Mouse (Mus musculus) MEL (cell line): ENCODE results near the gene Slc16a14. TPM values are rescaled to one million over a fixed set of nuclear protein-coding genes. Genes with fewer than 3 reads are reported as not detected.

Experiments
- DNase-seq: peaks from one replicate; pipeline ENCODE4 v3.0.0; 2011; ENCODE audit warnings: low read depth, low spot score
- H3K27ac ChIP-seq: 2 replicates; pipeline ENCODE4 v1.5.1; 2012; ENCODE audit warnings: low read depth, mild to moderate bottlenecking, control low read depth, low read length, moderate library complexity; ENCODE audit not compliant: control insufficient read depth
- H3K27me3 ChIP-seq, 2 experiments: fragments of 150-350 bp in 1 of 2; sonication (generic) in 1 of 2; 2 replicates each; pipeline ENCODE4 v1.6.1; 2012; ENCODE audit warnings: low read length in 2 of 2, mild to moderate bottlenecking in 2 of 2, improper control_type of control experiment in 1 of 2, moderate library complexity in 1 of 2; ENCODE audit not compliant: insufficient read depth in 2 of 2, control insufficient read depth in 1 of 2
- H3K36me3 ChIP-seq, 2 experiments: 2 replicates each; pipeline ENCODE4 v1.6.1; 2012 to 2014; ENCODE audit warnings: low read length in 2 of 2, improper control_type of control experiment in 1 of 2, inconsistent platforms in 1 of 2, mild to moderate bottlenecking in 1 of 2; ENCODE audit not compliant: insufficient read depth in 2 of 2, control insufficient read depth in 1 of 2
- H3K4me1 ChIP-seq, 2 experiments: fragments of 150-350 bp in 1 of 2; sonication (generic) in 1 of 2; 2 replicates each; pipeline ENCODE4 v1.6.1; 2012; ENCODE audit warnings: low read length in 2 of 2, improper control_type of control experiment in 1 of 2, mild to moderate bottlenecking in 1 of 2; ENCODE audit not compliant: insufficient read depth in 2 of 2, control insufficient read depth in 1 of 2
- H3K4me3 ChIP-seq, 2 experiments: fragments of 150-350 bp in 1 of 2; sonication (generic) in 1 of 2; 2 replicates each; pipeline ENCODE4 v1.5.1; 2012; ENCODE audit warnings: low read depth in 2 of 2, low read length in 2 of 2, mild to moderate bottlenecking in 2 of 2, moderate library complexity in 2 of 2, control low read depth in 1 of 2, improper control_type of control experiment in 1 of 2; ENCODE audit not compliant: control insufficient read depth in 1 of 2, insufficient read depth in 1 of 2
- H3K79me2 ChIP-seq: 2 replicates; pipeline ENCODE4 v1.6.1; 2012; ENCODE audit warnings: mild to moderate bottlenecking, low read length, moderate library complexity; ENCODE audit not compliant: control insufficient read depth, poor library complexity, insufficient read depth
- H3K9ac ChIP-seq: 2 replicates; pipeline ENCODE4 v1.6.1; 2012; ENCODE audit warnings: low read depth, mild to moderate bottlenecking, control low read depth, low read length, moderate library complexity; ENCODE audit not compliant: control insufficient read depth, poor library complexity, severe bottlenecking
- H3K9me3 ChIP-seq: fragments of 150-350 bp; sonication (generic); replicated peaks from 2 replicates; pipeline ENCODE4 v1.6.1; 2012; ENCODE audit warnings: mild to moderate bottlenecking, low read length, improper control_type of control experiment, moderate library complexity; ENCODE audit not compliant: insufficient read depth
- BHLHE40 ChIP-seq: IDR thresholded peaks from 2 replicates; pipeline ENCODE4 v1.6.1; 2012; ENCODE audit warnings: low read depth, mild to moderate bottlenecking, inconsistent platforms, low read length, improper control_type of control experiment, borderline replicate concordance
- CTCF ChIP-seq, 3 experiments: IDR thresholded peaks in 2 of 3; conservative IDR thresholded peaks in 1 of 3; 2 replicates each; pipeline ENCODE4 v1.5.1; 2011 to 2012; ENCODE audit warnings: low read length in 3 of 3, low read depth in 2 of 3, mild to moderate bottlenecking in 2 of 3, improper control_type of control experiment in 1 of 3, inconsistent platforms in 1 of 3, mixed read lengths in 1 of 3, moderate library complexity in 1 of 3; ENCODE audit not compliant: control insufficient read depth in 1 of 3, insufficient read depth in 1 of 3, poor library complexity in 1 of 3, severe bottlenecking in 1 of 3
- E2F4 ChIP-seq: IDR thresholded peaks from 2 replicates; pipeline ENCODE4 v1.6.1; 2011; ENCODE audit warnings: low read depth, low read length, improper control_type of control experiment, borderline replicate concordance
- ELF1 ChIP-seq: IDR thresholded peaks from 2 replicates; pipeline ENCODE4 v1.6.1; 2014; ENCODE audit warnings: low read depth, mild to moderate bottlenecking, inconsistent platforms, low read length, improper control_type of control experiment, moderate library complexity
- GATA1 ChIP-seq: IDR thresholded peaks from 2 replicates; pipeline ENCODE4 v1.6.1; 2011; ENCODE audit warnings: low read depth, low read length, improper control_type of control experiment
- JUND ChIP-seq: IDR thresholded peaks from 2 replicates; pipeline ENCODE4 v1.6.1; 2011; ENCODE audit warnings: low read depth, mild to moderate bottlenecking, improper control_type of control experiment, low read length
- KAT2A ChIP-seq: conservative IDR thresholded peaks from 2 replicates; pipeline ENCODE4 v1.6.1; 2012; ENCODE audit warnings: low read depth, low read length, improper control_type of control experiment, inconsistent platforms
- MEF2A ChIP-seq: IDR thresholded peaks from 2 replicates; pipeline ENCODE4 v1.6.1; 2014; ENCODE audit warnings: low read depth, mild to moderate bottlenecking, inconsistent platforms, low read length, improper control_type of control experiment; ENCODE audit not compliant: poor library complexity, insufficient replicate concordance, severe bottlenecking; ENCODE audit errors: extremely low read depth
- MXI1 ChIP-seq: IDR thresholded peaks from 2 replicates; pipeline ENCODE4 v1.6.1; 2011; ENCODE audit warnings: mild to moderate bottlenecking, low read depth, low read length, improper control_type of control experiment
- MYB ChIP-seq: IDR thresholded peaks from 2 replicates; pipeline ENCODE4 v1.6.1; 2011; ENCODE audit warnings: mild to moderate bottlenecking, low read depth, low read length, improper control_type of control experiment
- NRF1 ChIP-seq: IDR thresholded peaks from 2 replicates; pipeline ENCODE4 v1.6.1; 2014; ENCODE audit warnings: low read depth, mild to moderate bottlenecking, inconsistent platforms, low read length, improper control_type of control experiment, moderate library complexity; ENCODE audit not compliant: poor library complexity, insufficient read depth, severe bottlenecking
- POLR2A ChIP-seq, 2 experiments: IDR thresholded peaks; 2 replicates each; pipeline ENCODE4 v1.6.1; 2011 to 2012; ENCODE audit warnings: low read length in 2 of 2, mild to moderate bottlenecking in 2 of 2, control low read depth in 1 of 2, improper control_type of control experiment in 1 of 2, low read depth in 1 of 2, moderate library complexity in 1 of 2; ENCODE audit not compliant: control insufficient read depth in 1 of 2, insufficient read depth in 1 of 2, poor library complexity in 1 of 2
- POLR2AphosphoS5 ChIP-seq: IDR thresholded peaks from 2 replicates; pipeline ENCODE4 v1.6.1; 2012; ENCODE audit warnings: low read depth, borderline replicate concordance, mild to moderate bottlenecking, inconsistent platforms, low read length, moderate library complexity, mixed read lengths
- RCOR1 ChIP-seq: IDR thresholded peaks from 2 replicates; pipeline ENCODE4 v1.6.1; 2012; ENCODE audit warnings: low read depth, mild to moderate bottlenecking, inconsistent platforms, low read length, improper control_type of control experiment
- SIN3A ChIP-seq: IDR thresholded peaks from 2 replicates; pipeline ENCODE4 v1.6.1; 2012; ENCODE audit warnings: low read length, improper control_type of control experiment, inconsistent platforms
- SMC3 ChIP-seq: IDR thresholded peaks from 2 replicates; pipeline ENCODE4 v1.6.1; 2011; ENCODE audit warnings: low read depth, low read length, improper control_type of control experiment
- TAL1 ChIP-seq: IDR thresholded peaks from 2 replicates; pipeline ENCODE4 v1.6.1; 2012; ENCODE audit warnings: mild to moderate bottlenecking, inconsistent platforms, low read length, moderate library complexity, mixed read lengths
- TCF12 ChIP-seq: IDR thresholded peaks from 2 replicates; pipeline ENCODE4 v1.6.1; 2014; ENCODE audit warnings: low read depth, mild to moderate bottlenecking, inconsistent platforms, low read length, improper control_type of control experiment, moderate library complexity
- UBTF ChIP-seq: IDR thresholded peaks from 2 replicates; pipeline ENCODE4 v1.6.1; 2012; ENCODE audit warnings: low read depth, mild to moderate bottlenecking, inconsistent platforms, low read length, improper control_type of control experiment, moderate library complexity, borderline replicate concordance; ENCODE audit not compliant: insufficient read depth
- USF2 ChIP-seq, 2 experiments: IDR thresholded peaks; 2 replicates each; pipeline ENCODE4 v1.6.1; 2011 to 2012; ENCODE audit warnings: improper control_type of control experiment in 2 of 2, low read length in 2 of 2, borderline replicate concordance in 1 of 2, inconsistent platforms in 1 of 2, low read depth in 1 of 2, mild to moderate bottlenecking in 1 of 2; ENCODE audit not compliant: insufficient read depth in 1 of 2
- ZC3H11A ChIP-seq: IDR thresholded peaks from 2 replicates; pipeline ENCODE4 v1.6.1; 2012; ENCODE audit warnings: low read depth, mild to moderate bottlenecking, inconsistent platforms, low read length, improper control_type of control experiment
- ZMIZ1 ChIP-seq: IDR thresholded peaks from 2 replicates; pipeline ENCODE4 v1.6.1; 2012; ENCODE audit warnings: low read depth, mild to moderate bottlenecking, inconsistent platforms, low read length, improper control_type of control experiment, moderate library complexity
- polyA plus RNA-seq, 2 experiments: library from polyadenylated mRNA; stranded (reverse) in 1 of 2; unstranded in 1 of 2; fragments of >175 nt in 1 of 2; fragments of >200 nt in 1 of 2; gene quantifications; 2 replicates each; pipeline versions ENCODE4 v1.2.1 to v1.2.4; 2012; ENCODE audit warnings: low replicate concordance in 2 of 2, low read depth in 1 of 2; ENCODE audit not compliant: insufficient read length in 2 of 2, insufficient read depth in 1 of 2, missing spikeins in 1 of 2
- total RNA-seq: library from RNA; depleted of rRNA; stranded (reverse); fragments of 300-350 nt; gene quantifications from 2 replicates; pipeline ENCODE4 v1.2.3, GENCODE M21; 2012

The Slc16a14 gene
- total and polyA plus RNA-seq, 3 experiments, result not detected

DNA sequence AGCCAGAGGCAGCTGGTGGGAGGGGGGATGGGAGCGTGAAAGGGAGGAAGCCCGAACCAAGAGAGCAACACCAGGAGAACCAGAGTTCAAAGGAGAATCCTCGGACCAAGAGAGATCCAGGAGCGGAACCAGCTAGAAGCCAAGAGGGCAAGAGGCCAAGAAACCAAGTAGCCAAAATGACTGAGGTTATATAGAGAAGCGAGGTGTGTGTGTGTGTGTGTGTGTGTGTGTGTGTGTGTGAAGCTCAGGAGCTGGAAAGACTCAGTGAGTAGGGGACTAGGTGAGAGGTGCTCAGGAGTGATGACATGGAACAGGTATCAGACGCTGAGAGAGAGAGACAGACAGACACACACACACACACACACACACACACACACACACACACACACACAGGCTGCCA is 63.8 kb downstream of the Slc16a14 start:
- no peak overlapping the region for H3K27ac ChIP-seq

DNA sequence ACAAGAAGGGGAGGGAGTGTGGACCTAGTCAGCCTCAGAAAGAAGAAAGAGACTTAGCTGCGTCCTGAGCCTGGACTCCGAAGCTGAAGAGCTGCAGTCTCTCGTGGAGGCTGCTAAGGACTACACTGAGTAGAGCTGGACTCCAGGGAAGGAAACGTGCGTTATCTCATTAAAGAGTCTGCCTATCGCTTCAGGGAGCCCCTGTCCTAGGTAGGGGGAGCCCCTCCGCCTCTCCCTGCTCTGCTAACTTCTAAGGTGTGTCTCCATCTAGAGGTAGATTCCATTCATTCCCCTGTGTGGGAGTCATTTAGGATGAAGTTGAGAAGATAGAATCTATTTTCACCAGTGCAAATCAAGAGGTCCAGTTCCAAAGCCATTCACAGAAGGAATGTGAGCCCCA is 65.4 kb downstream of the Slc16a14 start:
- Histone ChIP-seq H3K36me3 (no peaks in the 10 kb centered on the region), H3K27me3 (no peaks in the 10 kb centered on the region), H3K27ac (no peak overlapping the region), H3K9me3 (no peaks in the 10 kb centered on the region), H3K4me3 (no peak overlapping the region), H3K4me1 (no peaks in the 10 kb centered on the region; a peak in 1 of 4 replicates), H3K9ac (no peak overlapping the region), H3K79me2 (no peaks in the 10 kb centered on the region)
- DNase-seq, result no peak
- TF ChIP-seq USF2 (IDR thresholded peaks at IDR 0.05; ENCODE audit: borderline replicate concordance in 1 of 2, insufficient read depth in 1 of 2, low read depth in 1 of 2, low read length in 2 of 2), result no peak
- TF ChIP-seq MEF2A, result no peak
- no peak for TF ChIP-seq UBTF
- no peak for TF ChIP-seq JUND
- no peak for TF ChIP-seq ELF1
- no peak for TF ChIP-seq MYB
- TF ChIP-seq E2F4, result no peak
- TF ChIP-seq ZMIZ1, result no peak
- no peak for TF ChIP-seq GATA1
- no peak for TF ChIP-seq TCF12
- TF ChIP-seq SIN3A, result no peak
- no peak for TF ChIP-seq ZC3H11A
- no peak for TF ChIP-seq POLR2A (IDR thresholded peaks at IDR 0.05; ENCODE audit: control insufficient read depth in 1 of 2, insufficient read depth in 1 of 2, low read depth in 1 of 2, low read length in 2 of 2, poor library complexity in 1 of 2)
- no peak for TF ChIP-seq BHLHE40
- TF ChIP-seq POLR2AphosphoS5, result no peak
- no peak for TF ChIP-seq MXI1
- no peak for TF ChIP-seq KAT2A
- no peak for TF ChIP-seq RCOR1
- no peak for TF ChIP-seq NRF1
- TF ChIP-seq CTCF (IDR thresholded peaks at IDR 0.05 in 2 of 3, conservative IDR thresholded peaks at IDR 0.05 in 1 of 3; ENCODE audit: control insufficient read depth in 1 of 3, insufficient read depth in 1 of 3, low read depth in 2 of 3, low read length in 3 of 3, poor library complexity in 1 of 3, severe bottlenecking in 1 of 3), result no peak

More for the DNA sequence above, 63.8 kb downstream of the Slc16a14 start:
- Histone ChIP-seq H3K79me2 (no peaks in the 10 kb centered on the region), H3K36me3 (no peaks in the 10 kb centered on the region), H3K4me1 (no peaks in the 10 kb centered on the region; a peak in 1 of 4 replicates), H3K4me3 (no peak overlapping the region), H3K9ac (no peak overlapping the region), H3K9me3 (no peaks in the 10 kb centered on the region), H3K27me3 (no peaks in the 10 kb centered on the region)
- no peak for TF ChIP-seq TCF12
- TF ChIP-seq ELF1, result no peak
- no peak for TF ChIP-seq MXI1
- no peak for TF ChIP-seq UBTF
- no peak for TF ChIP-seq RCOR1
- TF ChIP-seq BHLHE40, result no peak
- no peak for TF ChIP-seq JUND
- no peak for TF ChIP-seq MEF2A
- no peak for TF ChIP-seq POLR2AphosphoS5
- no peak for TF ChIP-seq TAL1
- TF ChIP-seq SMC3, result no peak
- DNase-seq, result no peak
